Mouse (Mus musculus): ENCODE measurements at regions not wholly inside any gene's neighbourhood (a gene's known extent, or its start where the extent isn't known, plus 50 kb on each side); places are given as distances from the start of the nearest gene placed in this dataset.

DNA sequence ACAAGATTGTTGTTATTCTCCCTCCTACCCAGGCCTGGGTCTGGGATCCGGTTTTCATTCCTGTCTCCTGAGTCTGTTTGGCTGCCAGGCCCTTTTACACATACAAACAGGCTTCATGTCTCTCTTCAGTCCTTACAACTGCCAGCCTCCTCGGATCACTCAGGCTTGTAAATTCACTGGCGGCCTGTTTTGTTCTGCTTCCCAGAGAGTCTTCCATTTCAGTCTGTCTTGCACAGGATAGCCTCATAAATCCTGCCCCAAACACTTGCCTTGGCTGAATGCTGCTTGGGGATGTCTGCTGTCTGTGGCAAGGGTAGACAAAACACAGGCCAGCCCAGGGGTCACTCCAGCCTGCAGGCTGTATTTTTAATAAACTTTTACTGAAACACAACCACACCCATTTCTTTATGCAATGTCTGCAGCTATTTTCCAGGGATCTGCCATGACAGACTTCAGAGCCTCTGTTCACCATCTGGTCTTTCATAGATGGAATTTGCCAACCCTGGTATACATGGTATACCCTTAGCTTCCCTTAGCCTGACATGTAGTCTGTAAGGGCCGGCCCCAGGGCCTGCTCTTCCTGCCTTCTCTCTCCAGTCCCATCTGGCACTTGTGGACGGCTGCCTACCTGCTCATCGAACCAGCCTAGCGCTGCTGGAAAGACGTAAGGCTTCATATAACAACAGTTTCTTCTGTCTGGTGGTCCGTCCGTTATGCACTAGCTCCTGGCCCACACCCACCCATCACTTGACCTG, 149.0 kb upstream of the Mocs1 start:
- TF ChIP-seq CTCF (IDR thresholded peaks at IDR 0.05; ENCODE audit: low read depth) (no peak), EP300 (optimal IDR thresholded peaks at IDR 0.05) (no peak)
